Mouse (Mus musculus): ENCODE measurements at regions not wholly inside any gene's neighbourhood (a gene's known extent, or its start where the extent isn't known, plus 50 kb on each side); places are given as distances from the start of the nearest gene placed in this dataset.

- H3K27ac ChIP-seq (replicated peaks; ENCODE audit: low read depth, low read length) = no peak overlapping the region
- H3K9ac ChIP-seq (replicated peaks; ENCODE audit: low read length) = no peak overlapping the region
- H3K4me3 ChIP-seq (ENCODE audit: low read depth, low read length) = no peak overlapping the region
- no peaks in the 10 kb centered on the region for H3K9me3 ChIP-seq (replicated peaks; ENCODE audit: control insufficient read depth, low read length)
- 84% methylated on average over 3 of the region's 3 CpGs for WGBS
- no peaks in the 10 kb centered on the region for H3K36me3 ChIP-seq (replicated peaks; ENCODE audit: control insufficient read depth, insufficient read depth, low read depth, low read length)
- no peak for ATAC-seq (replicated peaks; ENCODE audit: insufficient number of reproducible peaks, low FRiP score, low TSS enrichment, low read depth)
- H3K27me3 ChIP-seq (ENCODE audit: control insufficient read depth, insufficient read depth, low read length) = no peaks in the 10 kb centered on the region
- H3K4me1 ChIP-seq (ENCODE audit: control insufficient read depth, insufficient read depth, low read length) = no peaks in the 10 kb centered on the region
- no peak for DNase-seq (ENCODE audit: low spot score)
- H3K4me2 ChIP-seq (ENCODE audit: low read depth, low read length) = no peak overlapping the region
These were observed 606.5 kb upstream of the Celf2 start for GRCm38 (mm10) chr2:8115891-8116290.

- ATAC-seq (replicated peaks; ENCODE audit: insufficient number of reproducible peaks, low FRiP score, low TSS enrichment, low read depth) (no peak), DNase-seq (ENCODE audit: low spot score) (no peak)
- no peak overlapping the region for H3K4me2 ChIP-seq (ENCODE audit: low read depth, low read length)
- H3K27me3 ChIP-seq (ENCODE audit: control insufficient read depth, insufficient read depth, low read length) = no peaks in the 10 kb centered on the region
- 93% methylated on average over 1 of the region's 1 CpGs for WGBS
- H3K9ac ChIP-seq (replicated peaks; ENCODE audit: low read length) = no peak overlapping the region
- H3K27ac ChIP-seq (replicated peaks; ENCODE audit: low read depth, low read length) = no peak overlapping the region
- H3K4me3 ChIP-seq (ENCODE audit: low read depth, low read length) = no peak overlapping the region
- no peaks in the 10 kb centered on the region for H3K4me1 ChIP-seq (ENCODE audit: control insufficient read depth, insufficient read depth, low read length)
- H3K9me3 ChIP-seq (replicated peaks; ENCODE audit: control insufficient read depth, low read length) = no peaks in the 10 kb centered on the region
- H3K36me3 ChIP-seq (replicated peaks; ENCODE audit: control insufficient read depth, insufficient read depth, low read depth, low read length) = no peaks in the 10 kb centered on the region
These were observed 603.2 kb upstream of the Celf2 start for GRCm38 (mm10) chr2:8112361-8113073.

GRCm38 (mm10) chr2:8094157-8094556 lies 584.8 kb upstream of the Celf2 start:
- Histone ChIP-seq H3K36me3 (replicated peaks; ENCODE audit: control insufficient read depth, insufficient read depth, low read depth, low read length) (no peaks in the 10 kb centered on the region), H3K9me3 (replicated peaks; ENCODE audit: control insufficient read depth, low read length) (no peaks in the 10 kb centered on the region), H3K4me1 (ENCODE audit: control insufficient read depth, insufficient read depth, low read length) (no peaks in the 10 kb centered on the region), H3K27ac (replicated peaks; ENCODE audit: low read depth, low read length) (no peak overlapping the region), H3K4me3 (ENCODE audit: low read depth, low read length) (no peak overlapping the region), H3K4me2 (ENCODE audit: low read depth, low read length) (no peak overlapping the region), H3K27me3 (ENCODE audit: control insufficient read depth, insufficient read depth, low read length) (no peaks in the 10 kb centered on the region), H3K9ac (replicated peaks; ENCODE audit: low read length) (no peak overlapping the region)
- WGBS = 86% methylated on average over 2 of the region's 2 CpGs
- ATAC-seq (replicated peaks; ENCODE audit: insufficient number of reproducible peaks, low FRiP score, low TSS enrichment, low read depth) (no peak), DNase-seq (ENCODE audit: low spot score) (no peak)

GRCm38 (mm10) chr2:8067901-8068300 lies 558.5 kb upstream of the Celf2 start:
- 66% methylated on average over 1 of the region's 1 CpGs for WGBS
- ATAC-seq (replicated peaks; ENCODE audit: insufficient number of reproducible peaks, low FRiP score, low TSS enrichment, low read depth) = no peak

GRCm38 (mm10) chr2:8061687-8062086 lies 552.3 kb upstream of the Celf2 start:
- H3K27ac ChIP-seq (replicated peaks; ENCODE audit: low read depth, low read length) = no peak overlapping the region
- no peak for ATAC-seq (replicated peaks; ENCODE audit: insufficient number of reproducible peaks, low FRiP score, low TSS enrichment, low read depth)
- H3K4me2 ChIP-seq (ENCODE audit: low read depth, low read length) = no peak overlapping the region
- no peak overlapping the region for H3K9ac ChIP-seq (replicated peaks; ENCODE audit: low read length)
- 69% methylated on average over 1 of the region's 1 CpGs for WGBS
- no peak overlapping the region for H3K4me3 ChIP-seq (ENCODE audit: low read depth, low read length)
- H3K27me3 ChIP-seq (ENCODE audit: control insufficient read depth, insufficient read depth, low read length) = no peaks in the 10 kb centered on the region
- H3K36me3 ChIP-seq (replicated peaks; ENCODE audit: control insufficient read depth, insufficient read depth, low read depth, low read length) = no peaks in the 10 kb centered on the region
- DNase-seq (ENCODE audit: low spot score) = no peak
- H3K9me3 ChIP-seq (replicated peaks; ENCODE audit: control insufficient read depth, low read length) = no peaks in the 10 kb centered on the region
- no peaks in the 10 kb centered on the region for H3K4me1 ChIP-seq (ENCODE audit: control insufficient read depth, insufficient read depth, low read length)

More at GRCm38 (mm10) chr2:8067901-8068300, 558.5 kb upstream of the Celf2 start:
- Histone ChIP-seq H3K4me1 (ENCODE audit: control insufficient read depth, insufficient read depth, low read length) (no peaks in the 10 kb centered on the region), H3K4me2 (ENCODE audit: low read depth, low read length) (no peak overlapping the region), H3K4me3 (ENCODE audit: low read depth, low read length) (no peak overlapping the region), H3K36me3 (replicated peaks; ENCODE audit: control insufficient read depth, insufficient read depth, low read depth, low read length) (no peaks in the 10 kb centered on the region), H3K9ac (replicated peaks; ENCODE audit: low read length) (no peak overlapping the region), H3K27me3 (ENCODE audit: control insufficient read depth, insufficient read depth, low read length) (no peaks in the 10 kb centered on the region), H3K9me3 (replicated peaks; ENCODE audit: control insufficient read depth, low read length) (no peaks in the 10 kb centered on the region), H3K27ac (replicated peaks; ENCODE audit: low read depth, low read length) (no peak overlapping the region)
- DNase-seq (ENCODE audit: low spot score) = no peak

- no peak overlapping the region for H3K4me2 ChIP-seq (ENCODE audit: low read depth, low read length)
- no peaks in the 10 kb centered on the region for H3K36me3 ChIP-seq (replicated peaks; ENCODE audit: control insufficient read depth, insufficient read depth, low read depth, low read length)
- 65% methylated on average over 4 of the region's 4 CpGs for WGBS
- H3K27ac ChIP-seq (replicated peaks; ENCODE audit: low read depth, low read length) = no peak overlapping the region
- no peaks in the 10 kb centered on the region for H3K4me1 ChIP-seq (ENCODE audit: control insufficient read depth, insufficient read depth, low read length)
- ATAC-seq (replicated peaks; ENCODE audit: insufficient number of reproducible peaks, low FRiP score, low TSS enrichment, low read depth) (no peak), DNase-seq (ENCODE audit: low spot score) (no peak)
- no peak overlapping the region for H3K9ac ChIP-seq (replicated peaks; ENCODE audit: low read length)
- no peaks in the 10 kb centered on the region for H3K9me3 ChIP-seq (replicated peaks; ENCODE audit: control insufficient read depth, low read length)
- no peak overlapping the region for H3K4me3 ChIP-seq (ENCODE audit: low read depth, low read length)
- H3K27me3 ChIP-seq (ENCODE audit: control insufficient read depth, insufficient read depth, low read length) = no peaks in the 10 kb centered on the region
These were observed 519.8 kb upstream of the Celf2 start for GRCm38 (mm10) chr2:8029212-8029611.

- Histone ChIP-seq H3K4me3 (ENCODE audit: low read depth, low read length) (no peak overlapping the region), H3K27ac (replicated peaks; ENCODE audit: low read depth, low read length) (no peak overlapping the region), H3K9ac (replicated peaks; ENCODE audit: low read length) (no peak overlapping the region), H3K4me2 (ENCODE audit: low read depth, low read length) (no peak overlapping the region), H3K4me1 (ENCODE audit: control insufficient read depth, insufficient read depth, low read length) (no peaks in the 10 kb centered on the region), H3K36me3 (replicated peaks; ENCODE audit: control insufficient read depth, insufficient read depth, low read depth, low read length) (no peaks in the 10 kb centered on the region), H3K27me3 (ENCODE audit: control insufficient read depth, insufficient read depth, low read length) (no peaks in the 10 kb centered on the region), H3K9me3 (replicated peaks; ENCODE audit: control insufficient read depth, low read length) (no peaks in the 10 kb centered on the region)
- DNase-seq (ENCODE audit: low spot score) = no peak
- ATAC-seq (replicated peaks; ENCODE audit: insufficient number of reproducible peaks, low FRiP score, low TSS enrichment, low read depth) = no peak
These were observed 518.2 kb upstream of the Celf2 start for GRCm38 (mm10) chr2:8027571-8027970.

- ATAC-seq (replicated peaks; ENCODE audit: insufficient number of reproducible peaks, low FRiP score, low TSS enrichment, low read depth) (no peak), DNase-seq (ENCODE audit: low spot score) (no peak)
- Histone ChIP-seq H3K27ac (replicated peaks; ENCODE audit: low read depth, low read length) (no peak overlapping the region), H3K27me3 (ENCODE audit: control insufficient read depth, insufficient read depth, low read length) (no peaks in the 10 kb centered on the region), H3K4me2 (ENCODE audit: low read depth, low read length) (no peak overlapping the region), H3K9me3 (replicated peaks; ENCODE audit: control insufficient read depth, low read length) (no peaks in the 10 kb centered on the region), H3K4me1 (ENCODE audit: control insufficient read depth, insufficient read depth, low read length) (no peaks in the 10 kb centered on the region), H3K9ac (replicated peaks; ENCODE audit: low read length) (no peak overlapping the region), H3K36me3 (replicated peaks; ENCODE audit: control insufficient read depth, insufficient read depth, low read depth, low read length) (no peaks in the 10 kb centered on the region), H3K4me3 (ENCODE audit: low read depth, low read length) (no peak overlapping the region)
- 90% methylated on average over 10 of the region's 10 CpGs for WGBS
These were observed 517.3 kb upstream of the Celf2 start for GRCm38 (mm10) chr2:8026648-8027047.
